Mouse (Mus musculus) brain, embryonic 18.5 days (tissue): ENCODE measurements around the gene Cldn8.

Source experiments
- DNase-seq: peaks from one replicate; pipeline ENCODE4 v3.0.0-alpha.2; 2012; ENCODE audit warnings: low read depth, low spot score

Gene Cldn8

DNA sequence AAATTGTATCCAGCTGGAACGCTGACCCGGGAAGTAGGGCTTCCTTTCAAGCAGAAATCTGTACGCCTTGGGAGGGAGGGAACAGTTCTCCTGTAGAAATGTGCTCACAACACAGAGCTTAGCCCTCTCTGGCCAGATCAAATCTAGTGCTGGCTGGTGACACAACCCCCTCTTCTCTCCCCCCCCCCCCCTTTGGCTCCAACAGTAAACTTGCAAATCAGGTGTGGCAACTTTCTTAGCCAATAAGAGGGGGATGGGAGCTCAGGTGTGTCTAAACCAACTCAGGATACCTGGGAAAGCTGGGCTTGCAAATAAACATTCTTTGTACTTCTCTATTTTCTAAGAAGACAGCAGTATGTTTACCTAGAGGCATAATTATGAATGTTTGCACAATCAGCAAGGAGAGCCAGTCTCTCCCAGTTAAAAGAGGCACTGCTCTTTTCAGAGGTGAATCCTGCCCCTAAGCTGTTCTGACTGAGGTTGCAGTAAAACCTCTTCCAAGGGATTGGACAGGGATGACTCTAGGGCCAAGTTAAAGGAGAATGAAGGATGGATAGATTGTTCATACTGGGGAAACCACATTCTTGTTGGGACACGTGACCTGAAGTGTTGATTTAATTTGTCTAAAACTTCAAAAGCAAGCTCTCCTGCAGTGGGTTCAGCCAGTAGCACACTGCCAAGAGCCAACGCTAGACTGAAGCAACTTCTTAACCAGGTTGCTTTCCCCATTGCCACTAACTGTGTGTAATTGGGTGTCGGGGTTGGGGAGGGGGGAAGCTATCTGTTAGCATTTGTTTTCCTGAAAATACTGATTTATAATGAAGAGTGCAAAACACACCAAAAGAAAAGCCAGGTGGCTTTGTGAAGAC lies at the start of gene Cldn8:
Gene Cldn8 (minus strand): TSS at position 139 of the 869 bp plus-strand sequence.
- DNase-seq, result no peak

DNA sequence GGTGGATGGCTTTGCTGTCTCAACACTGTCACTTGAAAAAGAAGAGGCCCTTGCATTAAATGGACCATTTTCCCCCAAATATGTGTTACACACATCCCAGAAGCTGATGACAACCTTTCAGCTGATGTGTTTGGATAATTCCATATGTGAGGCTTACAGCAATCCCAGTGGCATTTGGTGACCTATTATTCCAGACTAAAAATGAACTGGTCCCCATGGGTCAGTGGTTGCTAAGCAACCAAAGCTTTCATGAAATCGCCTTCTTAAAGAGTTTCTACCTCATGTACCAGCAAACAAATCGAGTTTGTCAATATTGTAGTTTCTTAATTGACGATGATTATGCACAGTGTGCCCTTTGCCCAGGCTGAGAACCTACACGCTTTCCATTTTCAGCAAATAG lies 49.7 kb upstream of the Cldn8 start:
- DNase-seq, result no peak

DNA sequence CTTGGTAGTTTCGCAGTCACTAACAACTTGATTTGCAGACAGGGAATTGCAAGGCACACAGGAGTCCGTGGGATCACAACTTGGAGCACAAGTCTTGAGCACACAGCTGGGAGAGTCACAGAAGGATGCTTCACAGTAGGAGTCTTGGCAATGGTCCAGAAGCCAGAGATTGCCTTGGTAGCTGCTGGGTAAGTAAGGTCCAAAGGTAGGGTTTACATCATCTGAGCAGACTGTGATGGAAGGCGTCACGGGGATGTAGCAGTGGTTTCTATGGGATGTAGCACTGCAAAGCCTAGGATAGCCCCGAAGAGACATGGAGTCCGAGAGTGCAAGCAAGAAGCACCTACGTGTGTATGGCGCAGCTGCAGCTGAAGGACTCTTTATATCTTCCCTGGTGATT lies 48.9 kb upstream of the Cldn8 start, which contains the start of gene Krtap24-1:
Gene Krtap24-1 (minus strand): TSS at position 358 of the 400 bp plus-strand sequence.
- no peak for DNase-seq

DNA sequence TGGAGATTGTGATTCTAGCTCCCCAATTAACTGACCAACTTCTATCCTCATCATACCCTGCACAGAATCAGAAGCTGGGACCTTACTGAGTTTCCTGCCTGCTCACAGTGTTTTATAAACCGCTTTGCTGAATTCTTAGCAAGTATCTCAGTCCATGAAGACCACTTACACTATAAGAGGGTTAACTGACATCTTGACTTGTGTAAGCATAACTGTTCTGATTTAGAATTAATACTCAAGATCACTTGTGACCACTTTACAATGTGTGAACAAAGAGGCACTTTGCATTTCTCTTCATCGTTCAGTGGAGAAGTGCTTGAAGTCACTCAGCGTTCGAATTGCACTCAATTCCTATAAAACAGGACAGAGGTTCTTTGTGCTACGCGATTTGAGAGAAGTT lies 41.6 kb upstream of the Cldn8 start:
- no peak for DNase-seq

DNA sequence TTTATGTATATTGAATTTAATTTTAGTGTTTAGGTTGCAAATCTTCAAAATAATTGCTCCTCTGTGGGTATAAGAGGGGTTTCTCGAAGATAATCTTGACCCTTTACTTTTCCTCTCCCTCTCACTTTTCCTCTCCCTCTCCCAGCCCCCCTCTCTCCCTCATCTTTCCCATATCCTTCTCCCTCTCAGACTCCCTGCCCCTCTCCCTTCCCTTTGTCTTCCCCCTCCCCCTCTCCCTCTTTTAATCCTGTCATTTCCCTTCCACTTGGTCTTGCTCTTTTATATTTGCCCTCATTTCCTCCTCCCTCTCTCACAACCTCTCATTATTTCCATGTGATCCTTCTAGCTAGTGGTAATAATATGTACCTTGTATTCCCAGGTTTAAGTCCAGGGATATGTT lies 39.5 kb upstream of the Cldn8 start:
- no peak for DNase-seq

DNA sequence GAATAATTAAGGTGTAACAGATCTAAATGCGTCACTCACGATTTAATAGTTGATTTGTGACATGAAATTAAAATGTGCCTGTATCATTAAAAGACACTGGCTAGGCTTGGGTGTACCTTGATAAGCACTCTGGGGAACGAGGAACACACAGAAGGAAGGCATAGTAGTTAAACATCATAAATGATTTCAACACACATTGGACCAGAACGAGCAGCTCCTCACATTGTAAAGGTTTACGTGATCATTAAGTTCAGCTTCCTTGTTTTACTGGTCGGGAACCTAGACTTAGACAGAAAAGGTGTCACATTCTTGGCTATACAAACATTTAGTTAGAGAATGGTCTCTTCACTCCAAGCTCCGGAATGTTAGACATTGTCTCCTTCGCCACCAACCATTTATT lies 37.3 kb upstream of the Cldn8 start:
- no peak for DNase-seq

DNA sequence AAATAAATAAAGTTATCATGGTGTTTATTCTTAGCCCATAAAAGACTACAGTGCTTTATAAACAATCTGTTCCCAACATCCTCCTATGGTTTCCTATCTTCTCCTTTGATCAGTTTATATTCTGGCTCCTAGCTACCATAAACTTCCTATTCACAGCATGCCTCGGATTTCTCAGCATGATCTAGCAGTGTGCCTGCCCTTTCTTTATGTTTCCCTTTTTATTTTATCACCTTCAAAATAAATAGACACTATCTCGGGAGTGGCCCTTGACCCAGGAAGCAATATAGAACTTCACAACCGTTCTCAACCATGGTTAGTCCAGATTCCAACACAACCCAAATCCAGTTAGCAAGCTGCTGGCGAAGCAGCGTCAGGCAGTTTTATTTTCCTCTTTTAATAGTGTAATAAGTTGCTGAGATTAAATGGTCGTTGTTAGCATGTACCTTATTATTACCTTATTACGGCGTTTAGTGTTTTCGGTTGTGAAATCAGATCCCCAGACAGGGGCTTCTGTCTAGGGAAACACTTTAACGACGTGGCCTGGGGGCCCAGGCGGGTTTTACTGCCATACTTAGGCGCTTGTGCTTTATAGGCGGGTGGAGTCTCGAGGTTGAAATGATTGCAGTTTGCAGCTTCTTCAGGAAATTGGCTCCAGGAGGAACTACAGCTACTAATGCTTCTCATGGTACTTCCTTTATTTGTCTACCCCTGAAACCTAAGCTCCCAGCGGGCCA lies 36.7 kb upstream of the Cldn8 start:
- no peak for DNase-seq

DNA sequence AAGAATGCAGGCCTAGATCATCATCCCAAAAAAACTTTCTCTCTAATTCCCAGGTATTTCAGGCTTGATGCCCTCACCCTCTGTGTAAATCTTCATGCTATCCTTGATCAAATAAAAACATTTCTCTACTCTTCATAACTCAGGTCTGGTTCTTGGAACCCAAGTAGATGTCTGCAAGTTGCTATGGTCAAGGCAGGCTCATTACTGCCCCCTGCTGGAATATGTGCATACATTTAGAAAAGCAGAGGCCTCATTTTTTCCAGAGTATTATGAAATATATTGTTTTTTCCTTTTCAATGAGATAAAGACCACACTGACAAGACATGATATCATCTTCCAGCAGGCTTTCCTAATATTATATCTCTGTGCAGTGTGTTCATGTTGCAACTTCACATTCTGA lies 29.8 kb upstream of the Cldn8 start:
- DNase-seq, result no peak

DNA sequence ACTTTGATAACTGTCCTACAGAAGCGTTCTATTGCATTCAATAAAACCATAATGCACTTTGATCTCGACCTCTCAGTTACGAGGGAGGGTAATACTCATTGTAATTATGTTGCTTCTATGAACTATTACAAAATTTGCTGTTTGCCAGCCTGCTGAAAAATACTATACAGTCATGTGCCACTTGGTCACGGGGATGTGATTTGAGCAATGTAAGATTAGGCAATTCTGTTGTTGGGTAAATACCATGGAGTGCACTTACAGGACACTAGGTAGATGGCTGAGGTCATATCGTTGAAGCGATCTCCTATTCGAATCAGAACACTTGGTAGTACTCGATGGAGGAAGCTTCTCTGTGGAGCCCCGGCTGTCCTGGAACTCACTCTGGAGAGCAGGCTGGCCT lies 20.4 kb upstream of the Cldn8 start:
- no peak for DNase-seq

DNA sequence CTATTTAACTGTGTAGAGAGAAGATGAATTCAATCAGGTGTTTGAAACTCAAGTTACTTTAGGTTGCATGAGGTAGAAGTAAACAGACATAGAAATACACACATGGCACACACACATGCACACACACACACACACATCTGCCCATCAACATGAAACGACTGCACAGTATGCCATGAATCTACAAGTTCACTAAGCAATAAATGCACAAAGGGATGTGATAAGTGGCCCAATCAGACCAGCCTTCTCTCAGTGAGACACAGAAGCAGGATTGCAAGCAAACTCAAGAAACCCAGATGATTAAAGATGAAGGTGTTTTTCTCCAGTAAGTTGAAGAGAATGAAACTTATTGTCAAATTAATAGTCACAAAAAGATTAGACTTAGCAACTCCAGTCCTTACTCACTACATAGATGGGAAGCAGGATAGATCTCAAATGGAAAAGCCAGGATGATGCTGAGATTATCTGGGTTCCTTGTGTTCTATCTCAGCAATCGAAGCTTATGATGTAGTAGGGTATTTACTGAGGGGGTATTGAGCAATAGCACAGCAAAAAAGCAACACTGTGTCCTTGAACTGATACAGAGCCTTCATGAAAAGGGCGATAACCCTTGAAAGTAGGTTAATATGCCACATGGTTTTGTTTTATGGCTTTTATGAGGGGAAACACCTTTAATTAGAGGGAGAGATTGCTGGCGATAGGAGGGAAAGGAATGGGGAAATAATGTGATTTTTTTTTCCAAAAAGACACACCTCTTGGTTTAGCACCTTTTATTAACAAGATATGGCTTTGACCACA lies 13.1 kb upstream of the Cldn8 start:
- DNase-seq, result no peak

DNA sequence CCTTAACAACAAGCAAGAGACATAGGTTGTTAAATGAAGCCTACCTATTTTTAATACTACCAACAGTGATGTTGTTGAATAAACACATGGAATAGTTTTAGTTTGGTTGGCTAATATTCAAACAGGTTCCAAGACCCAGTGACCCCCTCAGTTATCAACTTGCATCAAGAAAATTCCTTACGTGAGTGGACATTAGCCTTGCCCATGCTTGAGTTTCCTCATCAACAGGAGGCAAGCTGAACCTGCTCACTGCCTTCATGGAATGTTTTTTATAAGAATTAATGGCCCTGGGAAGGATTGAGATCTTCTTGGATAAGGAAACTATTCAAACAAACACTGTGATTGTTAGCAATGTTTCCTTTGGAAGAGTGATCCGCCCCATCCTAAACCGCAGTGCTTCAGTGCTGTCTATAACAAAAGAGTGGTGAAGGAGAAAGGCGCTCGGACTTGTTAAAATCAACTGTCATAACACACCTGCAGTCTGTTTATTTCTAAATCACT lies 10.0 kb upstream of the Cldn8 start:
- DNase-seq, result no peak

DNA sequence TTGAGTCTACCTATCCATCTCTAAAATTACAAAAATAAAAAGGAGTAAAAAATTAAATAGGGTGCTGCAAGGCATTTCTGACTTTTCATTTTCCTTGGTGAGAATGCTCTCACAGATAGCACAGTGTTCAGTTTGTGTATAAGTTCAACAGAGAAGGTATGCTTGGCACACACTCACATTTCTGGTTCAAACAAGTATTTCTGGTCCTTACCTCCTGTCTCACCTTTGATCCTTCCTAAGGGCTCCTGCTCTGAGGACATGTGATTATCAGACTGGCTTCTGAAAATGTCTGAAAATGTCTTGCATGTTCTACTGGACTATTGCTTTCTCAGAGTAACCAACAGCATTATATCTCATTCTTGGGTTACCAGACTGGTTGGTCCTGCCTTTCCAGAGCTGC lies 7.2 kb upstream of the Cldn8 start:
- no peak for DNase-seq

DNA sequence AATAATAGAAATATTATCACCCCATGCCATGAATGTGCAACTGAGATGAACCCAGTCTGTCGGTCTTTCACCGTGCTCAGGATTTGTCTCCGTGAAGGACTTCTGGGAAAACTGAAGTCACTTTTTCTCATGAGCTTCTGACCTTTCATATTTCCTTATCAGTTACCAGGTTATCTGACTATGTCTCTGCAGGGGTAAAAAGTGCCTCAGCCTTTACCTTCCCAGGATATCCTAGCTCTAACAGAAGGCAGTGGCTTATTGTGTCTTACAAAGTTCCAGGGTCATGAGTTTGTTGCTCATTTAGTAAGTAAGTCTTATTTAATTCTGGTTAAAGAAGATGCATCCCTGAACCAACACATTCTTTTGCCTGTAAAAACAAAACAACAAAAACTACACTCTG lies 6.7 kb upstream of the Cldn8 start:
- DNase-seq, result no peak

DNA sequence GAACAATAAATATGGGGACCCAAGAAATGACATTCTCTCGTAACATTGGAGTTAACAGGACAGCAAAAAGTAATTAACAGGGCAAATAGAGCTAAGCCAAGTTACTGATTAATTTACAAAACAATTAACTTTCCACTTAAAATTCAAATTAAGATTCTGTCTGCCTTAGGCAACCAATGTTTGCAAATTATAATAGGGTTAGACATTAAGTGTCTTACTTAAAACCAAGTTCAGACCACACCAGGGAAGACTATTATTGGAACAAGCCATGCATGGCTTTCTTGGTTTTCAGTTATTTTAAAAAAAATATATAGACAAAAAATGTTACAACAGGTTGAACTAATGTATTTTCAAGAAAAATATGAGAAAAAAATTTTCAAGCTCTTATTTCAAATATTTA lies 6.1 kb upstream of the Cldn8 start:
- DNase-seq, result no peak

DNA sequence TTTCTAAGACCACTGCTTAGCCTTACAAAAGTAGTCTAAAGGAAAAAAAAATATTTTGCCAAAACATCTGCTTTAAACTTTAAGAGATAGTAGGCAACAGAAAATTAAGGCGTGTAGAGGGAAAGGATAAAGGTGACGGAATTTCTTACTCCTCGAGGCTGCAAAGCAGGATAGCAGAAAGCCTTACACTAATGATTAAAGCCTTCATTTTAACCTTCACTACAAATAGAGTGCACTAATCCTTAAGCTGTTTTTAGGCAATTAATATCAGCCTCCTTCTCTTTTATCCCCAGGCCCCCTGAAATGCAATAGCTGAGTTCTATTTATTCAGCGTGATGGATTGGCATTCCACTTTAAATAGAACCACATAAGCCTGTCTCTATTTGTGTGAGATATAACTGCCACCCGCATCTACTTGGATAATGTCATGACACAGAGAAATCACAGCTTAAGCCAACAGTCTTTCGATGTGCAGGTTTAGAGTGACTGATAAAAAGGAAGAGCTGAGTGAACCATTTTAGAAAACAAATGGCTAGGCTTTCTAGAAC lies 1.3 kb downstream of the Cldn8 start:
- no peak for DNase-seq

DNA sequence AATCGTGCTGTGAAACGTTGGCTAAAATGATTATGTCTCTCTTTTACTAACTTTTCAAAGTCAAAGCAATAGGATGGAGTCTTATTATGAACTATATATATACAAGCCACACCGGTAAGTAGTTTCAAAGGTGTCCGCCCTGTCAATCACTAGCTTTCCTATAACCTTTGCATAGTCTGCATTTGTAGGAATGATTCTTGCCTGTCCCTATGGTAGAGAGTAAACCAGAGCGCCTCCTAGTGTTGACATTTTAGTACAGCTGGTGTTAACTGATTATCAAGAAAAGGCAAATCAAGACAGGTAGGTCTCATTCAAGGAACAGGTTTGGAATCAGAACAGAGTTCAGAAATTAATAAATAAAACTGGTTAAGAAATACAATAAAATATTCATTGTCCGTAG lies 20.5 kb downstream of the Cldn8 start:
- no peak for DNase-seq

DNA sequence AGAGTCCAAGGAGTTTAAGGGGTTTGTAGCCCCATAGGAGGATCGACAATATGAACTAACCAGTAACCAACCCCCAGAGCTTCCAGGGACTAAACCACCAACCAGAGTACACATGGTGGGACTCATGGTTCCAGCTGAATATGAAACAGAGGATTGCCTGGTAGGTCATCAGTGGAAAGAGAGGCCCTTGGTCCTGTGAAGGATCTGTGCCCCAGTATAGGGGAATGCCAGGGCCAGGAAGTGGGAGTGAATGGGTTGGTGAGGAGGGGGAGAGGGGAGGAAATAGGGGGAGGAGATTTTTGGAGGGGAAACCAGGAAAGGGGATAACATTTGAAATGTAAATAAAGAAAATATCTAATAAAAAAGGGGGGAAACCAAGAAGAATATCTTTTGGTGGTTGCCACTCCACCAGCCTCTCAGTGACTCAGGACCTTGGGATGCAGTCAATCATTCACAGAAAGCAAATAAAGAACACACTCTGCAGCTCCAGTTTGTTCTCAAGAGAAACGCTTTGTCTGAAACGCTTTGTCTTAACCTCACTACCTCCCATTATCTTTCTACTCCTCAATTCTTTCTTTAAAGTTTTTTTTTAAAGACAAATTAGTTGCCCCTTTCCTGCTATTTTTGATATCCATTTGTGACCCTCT lies 23.0 kb downstream of the Cldn8 start:
- no peak for DNase-seq

DNA sequence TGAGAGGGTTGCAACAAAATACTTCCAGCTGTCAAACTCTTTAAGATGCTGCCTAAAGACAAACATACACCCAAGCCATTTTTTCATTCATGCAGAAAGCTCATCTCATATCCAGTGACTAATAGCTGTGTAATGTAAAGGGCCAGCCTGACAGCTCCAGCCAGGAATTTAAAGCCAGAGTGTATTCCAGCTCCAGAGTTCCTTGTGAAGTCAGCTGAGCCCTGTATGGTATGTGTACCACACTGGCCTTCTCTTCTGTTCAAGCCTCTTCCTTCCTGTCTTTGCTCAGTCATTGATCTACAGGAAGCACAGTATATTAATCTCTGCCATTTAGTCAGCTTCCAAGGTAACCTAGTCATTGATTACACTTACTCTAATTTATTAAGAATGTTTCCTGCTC lies 51.6 kb downstream of the Cldn8 start:
- DNase-seq, result no peak
